Mouse (Mus musculus) macrophage (primary cell): Measurements from ENCODE around the gene Tmem161b. TPM values are rescaled to one million over a fixed set of nuclear protein-coding genes. Genes with fewer than 3 reads are reported as not detected.

Source experiments
- H3K27ac ChIP-seq: fragments of 350-480 bp; formaldehyde crosslinking; 2 replicates; pipeline ENCODE4 v1.9.0; 2021
- H3K36me3 ChIP-seq: fragments of 350-480 bp; formaldehyde crosslinking; 2 replicates; pipeline ENCODE4 v1.9.0; 2021; ENCODE audit errors: inconsistent target
- H3K4me3 ChIP-seq: fragments of 350-480 bp; formaldehyde crosslinking; 2 replicates; pipeline ENCODE4 v1.9.0; 2021; ENCODE audit errors: inconsistent target
- H3K79me2 ChIP-seq: fragments of 350-480 bp; formaldehyde crosslinking; 2 replicates; pipeline ENCODE4 v1.9.0; 2021; ENCODE audit errors: inconsistent target
- WGBS: methylation state at CpG from one replicate; pipeline ENCODE4 v1.1.7; 2026; ENCODE audit warnings: inconsistent platforms; ENCODE audit not compliant: missing documents; 5-methylcytosine and 5-hydroxymethylcytosine counted together
- polyA plus RNA-seq: library from polyadenylated mRNA; stranded (reverse); fragments of 250-400 nt; gene quantifications from 3 replicates; pipeline ENCODE4 v1.2.4, GENCODE M21; 2018; ENCODE audit warnings: inconsistent platforms

Gene Tmem161b
- polyA plus RNA-seq, 1 experiment from 2014 or later: 7.6 TPM

GRCm38 (mm10) chr13:84284764-84285558 lies 62.9 kb downstream of the Tmem161b start:
- Histone ChIP-seq H3K36me3 (no peaks in the 10 kb centered on the region), H3K79me2 (no peaks in the 10 kb centered on the region), H3K27ac (no peak overlapping the region), H3K4me3 (no peak overlapping the region)
- WGBS: 87% methylated on average over 4 of the region's 7 CpGs

GRCm38 (mm10) chr13:84285559-84285945 lies 63.5 kb downstream of the Tmem161b start:
- no peak overlapping the region for H3K27ac ChIP-seq
- WGBS: 100% methylated on average over 3 of the region's 3 CpGs
- H3K36me3 ChIP-seq: no peaks in the 10 kb centered on the region
- H3K79me2 ChIP-seq: no peaks in the 10 kb centered on the region
- H3K4me3 ChIP-seq: no peak overlapping the region

DNA sequence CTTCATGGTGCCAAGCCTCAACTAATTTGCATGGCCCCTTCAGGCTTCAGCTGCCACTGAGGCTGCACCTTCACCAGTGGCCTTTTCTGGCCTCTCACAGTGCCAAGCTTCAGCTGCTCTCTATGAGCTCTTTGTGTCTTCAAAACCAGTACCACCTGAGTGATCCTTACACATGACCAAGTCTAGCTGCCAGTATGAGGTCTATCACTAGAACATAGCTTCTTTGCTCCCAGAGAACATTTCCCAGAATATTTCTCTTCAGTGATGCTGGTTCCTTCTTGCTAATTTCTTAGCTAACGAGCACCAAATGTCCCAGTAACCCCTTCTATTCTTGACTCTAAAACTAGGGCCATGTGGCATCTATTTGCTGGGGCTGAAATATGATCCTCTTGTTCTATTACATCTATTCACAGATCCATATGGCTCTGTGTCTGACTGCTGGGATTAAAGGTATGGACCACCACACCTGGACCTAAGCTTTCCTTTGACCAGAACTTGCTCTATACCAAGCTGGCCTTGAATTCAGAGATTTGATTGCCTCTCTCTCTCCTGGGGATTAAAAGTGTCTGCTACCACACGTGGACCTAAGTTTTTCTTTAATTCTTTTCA lies 77.5 kb downstream of the Tmem161b start:
- WGBS: 100% methylated on average over 2 of the region's 2 CpGs
- Histone ChIP-seq H3K27ac (no peak overlapping the region), H3K79me2 (no peaks in the 10 kb centered on the region), H3K36me3 (peaks cover 8% of the 10 kb centered on the region; the same call in 1 of the 2 replicates), H3K4me3 (no peak overlapping the region)

GRCm38 (mm10) chr13:84343272-84343671 lies 121.2 kb downstream of the Tmem161b start:
- Histone ChIP-seq H3K79me2 (no peaks in the 10 kb centered on the region), H3K27ac (no peak overlapping the region), H3K36me3 (no peaks in the 10 kb centered on the region), H3K4me3 (no peak overlapping the region)
- WGBS: 43% methylated on average over 5 of the region's 5 CpGs

DNA sequence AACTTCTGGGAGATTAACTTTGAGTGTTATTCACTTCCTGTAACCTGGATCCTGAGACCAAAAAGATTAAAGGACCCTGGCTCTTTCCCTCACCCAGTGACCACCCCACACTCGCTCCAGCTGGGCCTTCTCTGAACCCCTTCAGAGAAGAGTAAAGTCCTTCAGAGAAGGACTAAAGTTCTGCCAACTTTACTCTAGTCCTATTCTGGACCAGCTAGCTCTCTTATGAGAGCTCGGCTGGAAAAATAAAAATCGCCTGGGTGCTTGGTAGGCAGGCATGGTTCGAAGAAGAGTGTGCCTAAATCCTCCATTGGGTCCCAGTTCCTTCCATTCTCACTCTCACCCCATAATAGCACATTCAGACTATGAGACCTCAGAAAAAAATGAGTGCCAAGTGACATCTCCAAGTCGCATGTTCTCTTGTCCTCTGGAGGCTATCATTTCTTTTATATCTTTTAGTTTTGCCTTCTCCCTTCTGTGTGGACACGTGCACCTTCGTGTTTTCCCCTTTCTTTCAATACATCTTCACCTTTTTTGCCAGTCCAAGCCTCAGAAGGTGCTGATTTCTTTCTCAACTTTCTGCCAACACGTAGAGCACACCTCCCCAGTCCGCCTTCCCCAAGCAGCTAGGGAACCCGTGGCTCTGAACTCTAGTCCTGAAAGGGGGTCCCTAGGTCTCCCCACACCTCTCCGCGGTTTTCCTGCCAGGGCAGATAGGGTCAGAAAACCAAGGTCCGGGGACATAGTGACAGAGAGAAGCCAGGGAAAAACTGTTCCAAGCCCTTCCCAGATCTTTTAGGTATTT lies 121.8 kb downstream of the Tmem161b start:
- Histone ChIP-seq H3K36me3 (no peaks in the 10 kb centered on the region), H3K27ac (no peak overlapping the region), H3K79me2 (no peaks in the 10 kb centered on the region), H3K4me3 (no peak overlapping the region)
- 18% methylated on average over 13 of the region's 13 CpGs for WGBS

DNA sequence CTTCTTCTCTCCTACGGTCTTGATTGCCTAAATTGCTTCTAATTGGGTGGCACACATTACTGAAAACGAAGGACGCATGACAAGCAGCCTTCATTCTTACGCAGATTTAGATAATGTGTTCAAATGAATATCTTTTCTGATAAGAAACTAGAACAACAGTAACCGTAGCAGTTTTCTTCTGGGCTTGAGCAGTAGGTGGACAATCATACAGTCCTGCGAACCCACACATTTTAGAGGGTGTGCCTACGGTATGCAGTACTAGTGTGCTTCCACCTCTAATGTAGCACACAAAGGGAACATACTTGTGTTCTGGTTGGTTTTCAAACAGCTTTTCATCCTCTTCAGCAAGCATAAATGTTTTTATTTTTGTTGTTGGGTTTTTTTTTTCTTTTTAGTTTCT lies 122.6 kb downstream of the Tmem161b start:
- no peak overlapping the region for H3K4me3 ChIP-seq
- no peaks in the 10 kb centered on the region for H3K36me3 ChIP-seq
- no peak overlapping the region for H3K27ac ChIP-seq
- no peaks in the 10 kb centered on the region for H3K79me2 ChIP-seq
- WGBS: 20% methylated on average over 7 of the region's 7 CpGs

GRCm38 (mm10) chr13:84345114-84345513 lies 123.0 kb downstream of the Tmem161b start:
- WGBS: 11% methylated on average over 8 of the region's 8 CpGs
- no peak overlapping the region for H3K4me3 ChIP-seq
- no peaks in the 10 kb centered on the region for H3K36me3 ChIP-seq
- no peak overlapping the region for H3K27ac ChIP-seq
- H3K79me2 ChIP-seq: no peaks in the 10 kb centered on the region
